Mouse (Mus musculus): ENCODE measurements around the gene B4galnt2.

GRCm38 (mm10) chr11:95829526-95830050 lies 85.1 kb downstream of the B4galnt2 start:
- no peak for TF ChIP-seq CTCF (IDR thresholded peaks at IDR 0.05; ENCODE audit: control insufficient read depth, insufficient read depth, low read length)
- no peak for TF ChIP-seq POLR2A (IDR thresholded peaks at IDR 0.05; ENCODE audit: borderline replicate concordance, control insufficient read depth, low read depth, low read length)

Data from bone marrow, adult 2 months (tissue).